Mouse (Mus musculus) midbrain, embryonic 10.5 days (tissue): ENCODE data around the gene Fcho1. TPM values are rescaled to one million over a fixed set of nuclear protein-coding genes. Genes with fewer than 3 reads are reported as not detected.

ENCODE experiments used
- DNase-seq: peaks from one replicate; pipeline ENCODE4 v3.0.0-alpha.2; 2017; ENCODE audit warnings: low spot score
- H3K27ac ChIP-seq: fragments of 300-500 bp; sonication (generic); replicated peaks from 2 replicates; pipeline ENCODE4 v1.5.1; 2016; ENCODE audit warnings: mild to moderate bottlenecking
- H3K27me3 ChIP-seq: fragments of 300-500 bp; sonication (generic); 2 replicates; pipeline ENCODE4 v1.6.1; 2016; ENCODE audit warnings: low read depth, mild to moderate bottlenecking; ENCODE audit not compliant: poor library complexity, severe bottlenecking
- H3K36me3 ChIP-seq: fragments of 300-500 bp; sonication (generic); 2 replicates; pipeline ENCODE4 v1.6.1; 2016; ENCODE audit warnings: mild to moderate bottlenecking, moderate library complexity
- H3K4me1 ChIP-seq: fragments of 300-500 bp; sonication (generic); 2 replicates; pipeline ENCODE4 v1.6.1; 2016
- H3K4me3 ChIP-seq: fragments of 300-500 bp; sonication (generic); 2 replicates; pipeline ENCODE4 v1.5.1; 2016; ENCODE audit warnings: mild to moderate bottlenecking, moderate library complexity
- H3K9me3 ChIP-seq: fragments of 300-500 bp; sonication (generic); replicated peaks from 2 replicates; pipeline ENCODE4 v1.6.1; 2016; ENCODE audit warnings: mild to moderate bottlenecking
- whole genome bisulfite sequencing: fragments of 180-500 bp; shearing (Covaris S2); methylation state at CpG from one replicate; pipeline ENCODE4 v1.1.7; 2016; 5-methylcytosine and 5-hydroxymethylcytosine counted together
- polyA plus RNA-seq: library from polyadenylated mRNA; unstranded; fragments of >200 nt; fragmentation: Nextera tagmentation; extraction: Ambion mirVana; gene quantifications from 2 replicates; pipeline ENCODE4 v1.2.1, GENCODE M21; 2016

The Fcho1 gene
- polyA plus RNA-seq, 1 experiment from 2014 or later: 17.7 TPM

- peak overlapping the region; percentile 81 for H3K27ac ChIP-seq
Observed at GRCm38 (mm10) chr8:71665331-71666130, 60.0 kb downstream of the Fcho1 start.

DNA sequence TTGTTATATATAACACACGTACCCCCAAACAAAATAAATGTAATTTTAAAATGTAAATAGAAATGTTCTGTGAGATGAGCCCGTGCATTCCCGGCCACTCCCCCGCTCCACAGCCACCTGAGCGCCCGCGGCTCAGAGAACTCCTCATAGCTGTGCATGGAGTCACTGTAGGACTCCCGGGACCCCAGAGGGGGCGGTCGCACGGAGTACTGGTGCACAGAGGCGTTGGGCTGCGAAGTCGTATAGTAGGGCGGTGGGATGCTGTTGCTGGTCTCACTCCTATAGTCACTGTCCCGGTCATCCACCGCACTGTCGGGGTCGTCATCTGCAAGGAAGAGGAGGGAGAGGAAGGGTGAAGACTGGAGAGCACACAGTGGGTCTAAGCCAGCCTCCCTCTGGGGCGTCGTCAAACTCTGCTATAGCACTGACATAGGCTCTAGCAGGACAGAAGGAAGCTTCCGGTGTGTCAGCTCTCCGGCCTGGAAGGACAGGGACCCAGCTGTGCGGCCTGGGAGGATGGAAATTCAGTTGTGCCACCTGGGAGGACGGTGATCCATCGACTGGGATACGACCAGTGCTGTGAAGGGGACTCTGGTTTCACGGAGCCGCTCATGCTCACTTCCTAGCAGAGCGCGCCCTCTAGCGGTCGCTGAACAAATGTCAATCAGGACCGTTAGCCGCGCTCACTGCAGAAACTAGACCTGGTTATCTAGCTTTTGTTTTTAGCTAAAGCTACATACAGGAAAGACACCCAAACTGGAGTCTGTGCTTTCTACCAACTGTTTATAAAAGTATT, 65.0 kb downstream of the Fcho1 start:
- WGBS: 8% methylated on average over 36 of the region's 36 CpGs
- Histone ChIP-seq H3K27ac (no peak overlapping the region), H3K27me3 (peaks cover 96% of the 10 kb centered on the region), H3K4me1 (peaks cover 22% of the 10 kb centered on the region), H3K36me3 (no peaks in the 10 kb centered on the region), H3K9me3 (no peaks in the 10 kb centered on the region), H3K4me3 (no peak overlapping the region)
- peak; percentile 86 for DNase-seq

More at GRCm38 (mm10) chr8:71665331-71666130, 60.0 kb downstream of the Fcho1 start:
- no peaks in the 10 kb centered on the region for H3K9me3 ChIP-seq
- 5% methylated on average over 22 of the region's 22 CpGs for WGBS
- H3K27me3 ChIP-seq: peaks cover 92% of the 10 kb centered on the region
- H3K4me3 ChIP-seq: peak overlapping the region; percentile 44
- H3K4me1 ChIP-seq: peaks cover 56% of the 10 kb centered on the region
- peak; percentile 91 for DNase-seq
- no peaks in the 10 kb centered on the region for H3K36me3 ChIP-seq

- H3K27me3 ChIP-seq: peaks cover 100% of the 10 kb centered on the region
- WGBS: 86% methylated on average over 1 of the region's 1 CpGs
Observed at GRCm38 (mm10) chr8:71659751-71660150, 65.8 kb downstream of the Fcho1 start.

DNA sequence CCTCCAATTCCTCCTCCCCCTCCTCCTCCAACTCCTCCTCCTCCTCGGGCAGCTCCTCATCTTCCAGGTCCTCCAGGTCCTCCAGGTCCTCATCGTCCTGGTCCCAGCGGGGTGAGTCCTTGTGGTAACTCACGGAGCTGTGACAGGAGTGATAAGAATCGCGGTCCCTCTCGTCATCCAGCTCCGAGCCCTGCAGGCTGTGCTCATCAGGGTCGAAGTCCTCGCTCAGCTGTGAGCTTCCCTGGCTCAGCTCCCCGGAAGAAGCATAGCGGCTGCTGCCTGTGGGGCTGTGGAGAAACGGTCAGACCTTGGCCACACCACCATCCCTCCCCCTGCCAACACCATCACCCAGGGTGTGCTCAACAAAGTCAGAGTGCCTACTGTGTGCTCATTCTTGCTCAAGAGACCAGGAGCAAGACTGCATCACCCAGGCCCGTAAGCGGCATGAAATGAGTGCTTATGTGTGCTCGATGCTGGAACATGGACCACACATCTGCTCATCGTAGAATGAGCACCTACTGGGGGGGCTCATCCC, 66.9 kb downstream of the Fcho1 start:
- no peak overlapping the region for H3K27ac ChIP-seq
- H3K27me3 ChIP-seq: peaks cover 100% of the 10 kb centered on the region
- H3K9me3 ChIP-seq: no peaks in the 10 kb centered on the region
- H3K4me1 ChIP-seq: peaks cover 24% of the 10 kb centered on the region
- DNase-seq: no peak
- H3K36me3 ChIP-seq: no peaks in the 10 kb centered on the region
- no peak overlapping the region for H3K4me3 ChIP-seq
- 31% methylated on average over 17 of the region's 17 CpGs for whole genome bisulfite sequencing

More at GRCm38 (mm10) chr8:71659751-71660150, 65.8 kb downstream of the Fcho1 start:
- Histone ChIP-seq H3K4me3 (no peak overlapping the region), H3K27ac (no peak overlapping the region), H3K9me3 (no peaks in the 10 kb centered on the region), H3K4me1 (peaks cover 21% of the 10 kb centered on the region), H3K36me3 (no peaks in the 10 kb centered on the region)
- no peak for DNase-seq

Other genes with a start within 250 kb of the Fcho1 start
- gene Ano8, start 239.8 kb downstream of the Fcho1 start, polyA plus RNA-seq: 3.0 and 3.4 TPM in 2 replicates
- gene Gtpbp3, start 237.6 kb downstream of the Fcho1 start, polyA plus RNA-seq: 20.0 and 21.8 TPM in 2 replicates
- gene Plvap, start 214.0 kb downstream of the Fcho1 start, polyA plus RNA-seq: 39.4 and 45.2 TPM in 2 replicates
- gene Ccdc194, start 200.0 kb downstream of the Fcho1 start, polyA plus RNA-seq: 0.14 and 0.28 TPM in 2 replicates
- 8.6 and 9.3 TPM in 2 replicates for gene Bst2, start 188.3 kb downstream of the Fcho1 start, polyA plus RNA-seq
- gene Mvb12a, start 182.8 kb downstream of the Fcho1 start, polyA plus RNA-seq: 62.1 and 62.9 TPM in 2 replicates
- 0.14 TPM in 2 replicates for gene Tmem221, start 166.8 kb downstream of the Fcho1 start, polyA plus RNA-seq
- gene Nxnl1, start 159.1 kb downstream of the Fcho1 start, polyA plus RNA-seq: not detected in 2 replicates
- gene Slc27a1, start 156.8 kb downstream of the Fcho1 start, polyA plus RNA-seq: 21.5 and 27.0 TPM in 2 replicates
- gene Pgls, start 133.5 kb downstream of the Fcho1 start, polyA plus RNA-seq: 248 and 261 TPM in 2 replicates
- 4.5 and 5.4 TPM in 2 replicates for gene Fam129c, start 128.1 kb downstream of the Fcho1 start, polyA plus RNA-seq
- 51.2 and 52.8 TPM in 2 replicates for gene Colgalt1, start 114.7 kb downstream of the Fcho1 start, polyA plus RNA-seq
- gene Unc13a, start 54.0 kb downstream of the Fcho1 start, polyA plus RNA-seq: 4.6 and 8.1 TPM in 2 replicates
- 2.8 and 3.7 TPM in 2 replicates for gene Jak3, start 49.4 kb downstream of the Fcho1 start, polyA plus RNA-seq
- gene Insl3, start 36.5 kb downstream of the Fcho1 start, polyA plus RNA-seq: 0.30 and 0.37 TPM in 2 replicates
- gene B3gnt3, start 23.9 kb downstream of the Fcho1 start, polyA plus RNA-seq: 0.67 and 0.89 TPM in 2 replicates
- gene Zfp709, start 156.3 kb upstream of the Fcho1 start, polyA plus RNA-seq: 5.3 and 5.4 TPM in 2 replicates
- 8.2 and 10.7 TPM in 2 replicates for gene Zfp882, start 182.9 kb upstream of the Fcho1 start, polyA plus RNA-seq
- gene Zfp617, start 182.9 kb upstream of the Fcho1 start, polyA plus RNA-seq: 35.4 and 37.5 TPM in 2 replicates
- 24.4 and 26.6 TPM in 2 replicates for gene Zfp961, start 225.3 kb upstream of the Fcho1 start, polyA plus RNA-seq